Mouse (Mus musculus): Measurements from ENCODE around the gene Olfr979.
"Not testable (repeated sequence)": the region's sequence is repeated elsewhere in the genome, so short reads cannot be mapped to it uniquely, and the experiment has no call there.

Gene Olfr979

GRCm38 (mm10) chr9:40003365-40003764 is at the start of gene Olfr979:
Gene Olfr979, minus strand, starts transcription at chr9:40003465.
- no peak for DNase-seq

GRCm38 (mm10) chr9:40050138-40050537 is 46.9 kb upstream of the Olfr979 start:
- no peak for DNase-seq

- DNase-seq: no peak
These were observed 17.9 kb upstream of the Olfr979 start, which contains the start of gene Olfr981 for GRCm38 (mm10) chr9:40021164-40021563. Gene Olfr981, plus strand, starts transcription at chr9:40021464.

DNA sequence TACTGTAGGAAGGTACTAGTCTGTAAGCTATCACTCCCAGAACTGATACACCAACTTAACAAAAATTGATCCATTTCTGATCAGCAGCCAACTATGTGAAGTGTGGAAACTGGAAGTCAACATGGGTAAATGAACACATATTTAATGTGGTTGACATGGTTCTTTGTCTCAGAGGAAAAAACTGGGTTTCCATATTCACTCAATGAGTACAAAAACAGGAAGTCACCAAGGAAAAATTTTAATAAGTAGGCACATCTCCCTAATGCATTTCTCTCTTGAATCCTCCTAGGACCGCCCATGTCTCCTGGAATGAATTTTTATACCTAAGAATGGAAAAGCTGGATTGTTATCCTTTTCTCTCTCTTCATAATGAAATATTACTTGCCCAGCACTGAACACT is 6.2 kb upstream of the Olfr979 start, which contains the start of gene Olfr980:
Olfr980 (minus strand) TSS at position 101 of the 400 bp plus-strand sequence.
- no peak for DNase-seq

- DNase-seq: no peak
These were observed 11.5 kb downstream of the Olfr979 start, which contains the start of gene Olfr978 for GRCm38 (mm10) chr9:39991813-39992212. Gene Olfr978, plus strand, starts transcription at chr9:39992113.

DNA sequence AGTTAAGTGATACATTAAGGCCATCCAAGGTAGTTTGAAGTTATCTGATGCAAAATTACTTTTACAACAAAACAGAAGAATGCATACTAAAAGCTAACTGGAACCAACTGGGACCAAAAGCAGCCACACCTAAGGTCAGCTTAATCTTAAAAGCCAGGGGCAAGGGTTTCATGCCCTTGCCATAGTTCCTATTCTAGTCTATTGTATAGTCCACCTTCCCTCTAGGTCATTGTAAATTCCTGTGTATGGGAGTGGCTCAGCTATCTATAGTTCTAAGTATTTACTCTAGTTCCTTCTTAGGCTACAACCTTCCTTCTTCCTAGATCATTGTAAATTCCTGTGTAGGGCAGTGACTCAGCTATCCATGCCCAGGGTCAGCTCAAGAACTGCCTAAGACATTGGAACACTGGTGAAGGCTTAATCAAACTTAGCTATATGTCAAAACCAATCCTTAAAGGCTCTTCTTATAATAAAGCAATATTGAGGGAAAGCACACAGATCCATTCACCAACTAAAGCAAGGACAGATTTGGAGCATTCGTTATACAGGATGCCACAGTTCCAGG is 26.6 kb downstream of the Olfr979 start:
- not testable (repeated sequence) for DNase-seq

DNA sequence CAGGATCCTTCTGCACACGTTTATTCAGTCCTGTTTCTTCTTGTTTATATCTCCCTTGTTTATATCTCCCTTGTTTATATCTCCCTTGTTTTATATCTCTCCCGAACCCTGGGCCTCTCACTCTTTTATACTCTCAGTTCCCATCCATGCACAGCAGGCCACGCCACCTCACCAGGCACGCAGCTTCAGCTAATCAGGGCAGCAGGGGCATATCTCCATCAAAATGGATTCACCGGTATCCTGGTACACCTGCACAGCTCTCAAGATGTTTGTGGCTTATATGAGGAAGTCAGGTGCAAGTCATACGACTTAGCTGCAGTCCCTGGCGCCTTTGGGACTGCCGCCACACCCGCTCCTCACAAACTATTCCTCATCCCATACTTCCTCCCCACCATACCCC is 42.2 kb downstream of the Olfr979 start, which contains the start of gene Olfr976:
Olfr976 (minus strand) TSS at position 101 of the 400 bp plus-strand sequence.
- not testable (repeated sequence) for DNase-seq

DNA sequence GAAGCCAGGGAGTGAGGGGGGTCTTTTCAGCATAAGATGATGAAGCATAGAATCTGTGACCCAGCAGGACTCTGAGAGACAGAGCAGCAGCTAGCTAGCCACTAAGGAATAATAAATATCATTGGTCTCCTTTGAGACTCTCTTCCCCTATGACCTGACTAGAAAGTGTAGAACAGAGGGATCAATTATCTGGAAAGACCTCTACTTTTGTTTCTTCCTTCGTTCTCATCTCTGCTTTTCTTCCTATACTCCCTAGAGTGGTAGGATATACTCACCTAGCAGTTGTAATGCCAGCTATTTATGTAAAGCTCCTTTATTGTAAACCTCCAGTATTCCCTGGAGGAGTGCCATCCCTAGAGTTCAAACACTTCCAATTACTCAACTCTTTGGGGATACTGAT is 51.3 kb downstream of the Olfr979 start, which contains the start of gene Olfr975:
Olfr975 (minus strand) TSS at position 101 of the 400 bp plus-strand sequence.
- DNase-seq: no peak
